Mouse (Mus musculus) CH12.LX (cell line): Measurements from ENCODE around the gene Fam69a.

ENCODE experiments used
- BHLHE40 ChIP-seq: IDR thresholded peaks from 2 replicates; pipeline ENCODE4 v1.6.1; 2011; ENCODE audit warnings: mild to moderate bottlenecking, low read depth, low read length, improper control_type of control experiment
- CHD1 ChIP-seq: IDR thresholded peaks from 2 replicates; pipeline ENCODE4 v1.6.1; 2012; ENCODE audit warnings: low read depth, low read length, improper control_type of control experiment, inconsistent platforms
- CHD2 ChIP-seq: IDR thresholded peaks from 2 replicates; pipeline ENCODE4 v1.6.1; 2011; ENCODE audit warnings: low read length, improper control_type of control experiment
- CTCF ChIP-seq, 2 experiments: IDR thresholded peaks in 1 of 2; conservative IDR thresholded peaks in 1 of 2; 2 replicates each; pipeline ENCODE4 v1.5.1; 2011 to 2012; ENCODE audit warnings: low read depth in 2 of 2, low read length in 2 of 2, improper control_type of control experiment in 1 of 2, inconsistent platforms in 1 of 2, mild to moderate bottlenecking in 1 of 2, moderate library complexity in 1 of 2
- E2F4 ChIP-seq: IDR thresholded peaks from 2 replicates; pipeline ENCODE4 v1.6.1; 2011; ENCODE audit warnings: low read depth, low read length, improper control_type of control experiment; ENCODE audit not compliant: insufficient replicate concordance
- ETS1 ChIP-seq: conservative IDR thresholded peaks from 2 replicates; pipeline ENCODE4 v1.6.1; 2012; ENCODE audit warnings: low read depth, mild to moderate bottlenecking, inconsistent platforms, low read length, improper control_type of control experiment, moderate library complexity
- IRF4 ChIP-seq: IDR thresholded peaks from 2 replicates; pipeline ENCODE4 v1.6.1; 2014; ENCODE audit warnings: low read depth, mild to moderate bottlenecking, inconsistent platforms, low read length, improper control_type of control experiment
- POLR2A ChIP-seq: IDR thresholded peaks from 2 replicates; pipeline ENCODE4 v1.6.1; 2011; ENCODE audit warnings: low read depth, mild to moderate bottlenecking, improper control_type of control experiment, low read length
- RCOR1 ChIP-seq: conservative IDR thresholded peaks from 2 replicates; pipeline ENCODE4 v1.6.1; 2012; ENCODE audit warnings: low read depth, mild to moderate bottlenecking, inconsistent platforms, low read length, improper control_type of control experiment
- SMC3 ChIP-seq: IDR thresholded peaks from 2 replicates; pipeline ENCODE4 v1.6.1; 2011; ENCODE audit warnings: low read depth, low read length, improper control_type of control experiment
- USF1 ChIP-seq: IDR thresholded peaks from 2 replicates; pipeline ENCODE4 v1.6.1; 2014; ENCODE audit warnings: low read depth, mild to moderate bottlenecking, inconsistent platforms, low read length, improper control_type of control experiment

- no peak for TF ChIP-seq E2F4
- TF ChIP-seq CTCF (conservative IDR thresholded peaks at IDR 0.05 in 1 of 2, IDR thresholded peaks at IDR 0.05 in 1 of 2; ENCODE audit: low read depth in 2 of 2, low read length in 2 of 2), result no peak
- no peak for TF ChIP-seq RCOR1
- TF ChIP-seq SMC3, result no peak
- TF ChIP-seq CHD1, result no peak
- no peak for TF ChIP-seq BHLHE40
- no peak for TF ChIP-seq ETS1
- no peak for TF ChIP-seq IRF4
- TF ChIP-seq POLR2A, result no peak
- no peak for TF ChIP-seq USF1
- no peak for TF ChIP-seq CHD2
Observed at GRCm38 (mm10) chr5:107959624-107960300, 27.1 kb downstream of the Fam69a start.
